Mouse (Mus musculus): ENCODE measurements around the gene B3gnt2. TPM values are rescaled to one million over a fixed set of nuclear protein-coding genes. Genes with fewer than 3 reads are reported as not detected.

The B3gnt2 gene
- polyA plus RNA-seq, 1 experiment from 2014 or later, result 8.4 TPM

DNA sequence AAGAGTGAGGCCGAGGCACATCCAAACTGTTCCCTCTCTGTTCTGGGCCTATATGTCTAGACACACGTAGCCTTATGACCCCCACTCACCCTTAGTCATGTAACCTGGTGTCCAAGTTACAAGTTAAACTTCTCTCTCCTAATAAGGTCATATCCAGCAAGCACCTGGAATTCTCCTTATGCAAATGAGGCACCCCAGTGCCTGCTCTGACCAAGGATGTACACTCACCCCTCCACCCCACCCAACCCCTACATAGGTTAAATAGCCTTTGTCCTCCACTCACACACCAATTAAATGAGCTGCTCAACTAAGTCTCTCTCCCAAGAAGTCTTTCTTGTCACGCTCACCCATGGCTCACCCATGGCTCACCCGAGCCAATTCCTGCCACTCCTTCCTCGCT, 69.0 kb downstream of the B3gnt2 start:
- Histone ChIP-seq H3K27me3 (replicated peaks; ENCODE audit: control insufficient read depth, insufficient read depth, low read length) (no peaks in the 10 kb centered on the region), H3K4me2 (ENCODE audit: low read length) (no peak overlapping the region), H3K4me1 (replicated peaks; ENCODE audit: control insufficient read depth, insufficient read depth, low read length) (no peaks in the 10 kb centered on the region), H3K36me3 (ENCODE audit: control insufficient read depth, insufficient read depth, low read length) (no peaks in the 10 kb centered on the region), H3K4me3 (ENCODE audit: low read depth, low read length) (no peak overlapping the region), H3K27ac (ENCODE audit: low read depth) (no peak overlapping the region), H3K9ac (ENCODE audit: low read length) (no peak overlapping the region), H3K9me3 (ENCODE audit: control insufficient read depth, low read length) (no peaks in the 10 kb centered on the region)
- no peak for DNase-seq (ENCODE audit: low spot score)
- ATAC-seq (replicated peaks; ENCODE audit: low FRiP score, low TSS enrichment, low read depth), result no peak
- 89% methylated on average over 5 of the region's 5 CpGs for WGBS

DNA sequence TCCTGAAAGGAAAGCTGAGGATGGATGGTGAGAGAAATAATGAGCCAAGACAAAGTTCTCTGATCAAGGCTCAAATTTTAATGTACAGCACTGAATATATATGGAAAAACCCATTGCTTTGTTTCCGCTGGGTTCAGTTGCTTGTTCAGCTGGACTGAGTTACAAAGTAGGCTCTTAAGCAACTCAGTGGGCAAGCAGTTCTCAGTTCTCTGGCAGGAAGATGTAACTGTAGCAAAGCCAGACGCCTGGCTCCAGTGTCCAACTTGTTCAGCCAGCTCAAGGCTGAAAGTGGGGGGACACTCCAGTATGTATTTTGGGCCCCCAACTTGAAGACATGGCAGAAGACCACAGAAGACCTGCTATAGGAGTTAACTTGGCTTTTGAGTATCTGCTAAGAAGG, 72.9 kb downstream of the B3gnt2 start:
- H3K4me1 ChIP-seq (replicated peaks; ENCODE audit: control insufficient read depth, insufficient read depth, low read length), result 0 out of 2 replicates have a peak, but pooled peaks cover 3% of the 10 kb centered on the region
- ATAC-seq (replicated peaks; ENCODE audit: low FRiP score, low TSS enrichment, low read depth), result no peak

DNA sequence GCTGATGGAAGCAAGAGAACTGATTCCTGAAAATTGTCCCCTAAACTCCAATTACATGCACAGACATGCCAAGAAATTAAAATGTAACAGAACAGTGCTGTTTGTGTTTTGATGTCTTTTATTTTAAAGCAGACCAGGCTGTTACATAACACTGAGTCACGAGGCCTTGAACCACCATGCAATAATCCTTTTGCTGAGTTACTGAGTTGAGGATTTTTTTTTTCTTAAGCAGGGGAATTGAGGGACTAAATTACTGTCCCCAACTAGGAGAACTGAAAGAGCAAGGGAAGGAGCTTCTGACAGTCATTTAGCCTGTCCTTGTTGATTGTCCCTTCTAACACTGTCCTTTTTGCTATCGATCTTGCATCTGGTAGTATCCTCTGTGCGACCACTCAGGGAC, 76.3 kb downstream of the B3gnt2 start:
- DNase-seq (ENCODE audit: low spot score) (no peak), ATAC-seq (replicated peaks; ENCODE audit: low FRiP score, low TSS enrichment, low read depth) (no peak)
- Histone ChIP-seq H3K4me1 (replicated peaks; ENCODE audit: control insufficient read depth, insufficient read depth, low read length) (0 out of 2 replicates have a peak, but pooled peaks cover 6% of the 10 kb centered on the region), H3K9ac (ENCODE audit: low read length) (no peak overlapping the region), H3K4me3 (ENCODE audit: low read depth, low read length) (no peak overlapping the region), H3K9me3 (ENCODE audit: control insufficient read depth, low read length) (no peaks in the 10 kb centered on the region), H3K27ac (ENCODE audit: low read depth) (no peak overlapping the region), H3K36me3 (ENCODE audit: control insufficient read depth, insufficient read depth, low read length) (no peaks in the 10 kb centered on the region), H3K27me3 (replicated peaks; ENCODE audit: control insufficient read depth, insufficient read depth, low read length) (no peaks in the 10 kb centered on the region), H3K4me2 (ENCODE audit: low read length) (no peak overlapping the region)
- 84% methylated on average over 3 of the region's 3 CpGs for WGBS

More for the DNA sequence above, 72.9 kb downstream of the B3gnt2 start:
- Histone ChIP-seq H3K27ac (ENCODE audit: low read depth) (no peak overlapping the region), H3K4me2 (ENCODE audit: low read length) (no peak overlapping the region), H3K9ac (ENCODE audit: low read length) (no peak overlapping the region), H3K27me3 (replicated peaks; ENCODE audit: control insufficient read depth, insufficient read depth, low read length) (no peaks in the 10 kb centered on the region), H3K9me3 (ENCODE audit: control insufficient read depth, low read length) (no peaks in the 10 kb centered on the region), H3K4me3 (ENCODE audit: low read depth, low read length) (no peak overlapping the region), H3K36me3 (ENCODE audit: control insufficient read depth, insufficient read depth, low read length) (no peaks in the 10 kb centered on the region)
- WGBS, result 90% methylated on average over 2 of the region's 2 CpGs
- no peak for DNase-seq (ENCODE audit: low spot score)

DNA sequence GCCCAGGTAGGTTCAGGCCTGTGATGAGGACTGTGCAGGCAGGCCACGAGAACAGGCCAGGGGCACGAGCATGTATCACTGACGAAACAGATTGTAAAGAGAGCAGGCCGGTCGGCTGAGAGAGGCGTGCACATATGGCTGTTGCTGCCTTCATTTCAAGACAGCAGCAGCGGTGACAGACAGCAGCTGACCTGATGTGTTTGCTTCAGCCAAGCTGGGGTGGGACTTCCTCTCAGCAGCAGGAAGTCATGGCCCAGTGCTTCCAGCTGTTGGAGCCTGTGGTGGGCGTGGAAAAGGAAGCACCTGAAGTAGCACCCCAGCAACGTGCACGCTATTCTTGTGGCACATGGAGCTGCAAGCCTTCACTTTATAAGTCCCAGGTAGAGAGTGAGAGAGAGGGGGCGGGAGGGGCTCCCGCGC, 78.0 kb downstream of the B3gnt2 start:
- no peaks in the 10 kb centered on the region for H3K27me3 ChIP-seq (replicated peaks; ENCODE audit: control insufficient read depth, insufficient read depth, low read length)
- ATAC-seq (replicated peaks; ENCODE audit: low FRiP score, low TSS enrichment, low read depth), result peak; percentile 80
- H3K9me3 ChIP-seq (ENCODE audit: control insufficient read depth, low read length), result no peaks in the 10 kb centered on the region
- H3K4me3 ChIP-seq (ENCODE audit: low read depth, low read length), result peak overlapping the region; percentile 6; the same call in 1 of the 2 replicates
- no peak overlapping the region for H3K9ac ChIP-seq (ENCODE audit: low read length)
- 55% methylated on average over 13 of the region's 13 CpGs for WGBS
- DNase-seq (ENCODE audit: low spot score), result no peak
- H3K4me1 ChIP-seq (replicated peaks; ENCODE audit: control insufficient read depth, insufficient read depth, low read length), result 0 out of 2 replicates have a peak, but pooled peaks cover 6% of the 10 kb centered on the region
- H3K27ac ChIP-seq (ENCODE audit: low read depth), result no peak overlapping the region
- peak overlapping the region; percentile 22; the same call in 1 of the 2 replicates for H3K4me2 ChIP-seq (ENCODE audit: low read length)
- no peaks in the 10 kb centered on the region for H3K36me3 ChIP-seq (ENCODE audit: control insufficient read depth, insufficient read depth, low read length)

DNA sequence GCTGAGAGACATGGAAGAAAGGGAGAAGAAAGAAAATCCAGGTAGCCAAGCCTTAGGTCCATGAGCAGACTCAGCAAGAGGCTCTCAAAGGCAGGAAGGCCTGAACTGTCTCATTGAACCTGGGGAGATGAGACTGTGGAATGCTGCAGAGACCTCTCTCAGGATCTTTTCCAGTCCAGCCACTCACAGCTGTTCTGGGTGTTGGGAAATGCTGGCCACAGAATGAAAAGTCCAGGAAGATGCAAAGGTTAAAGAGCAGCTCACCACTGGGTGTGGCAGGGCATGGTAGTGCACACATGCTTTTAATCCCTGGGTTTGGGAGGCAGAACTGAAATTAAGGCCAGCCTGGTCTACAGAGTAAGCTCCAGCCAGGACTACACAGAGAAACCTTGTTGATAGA, 79.6 kb downstream of the B3gnt2 start:
- ATAC-seq (replicated peaks; ENCODE audit: low FRiP score, low TSS enrichment, low read depth) (no peak), DNase-seq (ENCODE audit: low spot score) (no peak)
- Histone ChIP-seq H3K9ac (ENCODE audit: low read length) (no peak overlapping the region), H3K4me3 (ENCODE audit: low read depth, low read length) (no peak overlapping the region), H3K4me1 (replicated peaks; ENCODE audit: control insufficient read depth, insufficient read depth, low read length) (0 out of 2 replicates have a peak, but pooled peaks cover 6% of the 10 kb centered on the region), H3K36me3 (ENCODE audit: control insufficient read depth, insufficient read depth, low read length) (no peaks in the 10 kb centered on the region), H3K27ac (ENCODE audit: low read depth) (no peak overlapping the region), H3K4me2 (ENCODE audit: low read length) (no peak overlapping the region), H3K27me3 (replicated peaks; ENCODE audit: control insufficient read depth, insufficient read depth, low read length) (no peaks in the 10 kb centered on the region), H3K9me3 (ENCODE audit: control insufficient read depth, low read length) (no peaks in the 10 kb centered on the region)

DNA sequence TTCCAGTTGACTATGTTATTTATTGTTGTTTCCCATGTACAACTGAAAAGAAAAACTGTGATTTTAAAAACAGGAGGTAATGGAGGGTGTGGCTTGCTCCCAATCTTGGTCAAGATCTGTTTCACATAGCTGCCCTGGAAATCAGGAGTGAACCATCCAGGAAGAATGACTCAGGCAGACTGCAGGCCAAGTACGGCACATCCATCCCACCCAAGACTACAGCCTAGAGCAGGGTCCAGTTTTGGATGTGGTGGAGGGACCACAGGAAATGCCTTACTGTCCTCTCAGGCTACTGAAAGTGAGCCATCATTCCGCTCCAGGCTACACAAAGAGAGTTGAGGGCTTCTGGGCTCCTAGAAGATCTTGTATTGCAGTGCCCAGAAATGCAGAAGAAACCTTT, 80.0 kb downstream of the B3gnt2 start:
- ATAC-seq (replicated peaks; ENCODE audit: low FRiP score, low TSS enrichment, low read depth) (no peak), DNase-seq (ENCODE audit: low spot score) (no peak)
- no peaks in the 10 kb centered on the region for H3K36me3 ChIP-seq (ENCODE audit: control insufficient read depth, insufficient read depth, low read length)
- H3K4me3 ChIP-seq (ENCODE audit: low read depth, low read length), result no peak overlapping the region
- H3K4me2 ChIP-seq (ENCODE audit: low read length), result no peak overlapping the region
- H3K4me1 ChIP-seq (replicated peaks; ENCODE audit: control insufficient read depth, insufficient read depth, low read length), result 0 out of 2 replicates have a peak, but pooled peaks cover 6% of the 10 kb centered on the region
- H3K27ac ChIP-seq (ENCODE audit: low read depth), result no peak overlapping the region
- no peaks in the 10 kb centered on the region for H3K9me3 ChIP-seq (ENCODE audit: control insufficient read depth, low read length)
- WGBS, result 86% methylated on average over 2 of the region's 2 CpGs
- no peak overlapping the region for H3K9ac ChIP-seq (ENCODE audit: low read length)
- no peaks in the 10 kb centered on the region for H3K27me3 ChIP-seq (replicated peaks; ENCODE audit: control insufficient read depth, insufficient read depth, low read length)

DNA sequence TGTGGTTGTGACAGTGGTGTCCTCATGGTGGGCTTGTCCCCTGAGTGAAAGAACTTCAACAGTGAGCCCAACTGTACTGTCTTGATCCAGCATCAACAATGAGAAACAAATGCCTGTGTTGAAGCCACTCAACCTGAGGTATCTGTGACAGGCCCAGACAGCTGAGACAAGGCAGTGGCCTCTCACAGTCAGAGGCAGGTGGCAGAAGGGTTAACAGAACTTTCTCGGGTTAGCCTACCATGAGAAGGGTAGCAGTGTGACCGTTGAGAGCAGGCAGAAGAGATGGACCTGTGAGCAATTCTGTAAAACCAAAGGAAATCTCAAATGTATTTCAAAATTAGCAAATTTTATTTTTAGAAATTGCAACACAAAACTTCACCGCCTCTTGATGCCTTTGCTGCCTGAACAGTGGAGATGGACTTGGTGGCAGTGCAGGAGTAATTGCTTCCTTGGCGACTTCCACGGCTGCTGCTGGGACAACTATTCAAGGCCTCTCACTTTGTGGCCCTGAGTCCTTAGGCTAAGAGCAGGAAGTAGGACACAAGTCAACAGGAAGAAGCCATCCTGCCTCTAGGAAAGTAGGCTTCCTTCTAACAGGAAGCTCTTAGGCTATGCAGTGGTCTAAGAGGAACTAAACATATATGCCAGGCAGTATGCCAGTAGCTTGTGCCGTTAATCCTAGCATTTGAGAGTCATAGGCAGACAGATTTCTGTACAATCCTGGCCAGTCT, 80.8 kb downstream of the B3gnt2 start:
- Histone ChIP-seq H3K36me3 (ENCODE audit: control insufficient read depth, insufficient read depth, low read length) (no peaks in the 10 kb centered on the region), H3K4me2 (ENCODE audit: low read length) (no peak overlapping the region), H3K9ac (ENCODE audit: low read length) (no peak overlapping the region), H3K4me3 (ENCODE audit: low read depth, low read length) (no peak overlapping the region), H3K9me3 (ENCODE audit: control insufficient read depth, low read length) (no peaks in the 10 kb centered on the region), H3K4me1 (replicated peaks; ENCODE audit: control insufficient read depth, insufficient read depth, low read length) (0 out of 2 replicates have a peak, but pooled peaks cover 6% of the 10 kb centered on the region), H3K27ac (ENCODE audit: low read depth) (no peak overlapping the region), H3K27me3 (replicated peaks; ENCODE audit: control insufficient read depth, insufficient read depth, low read length) (no peaks in the 10 kb centered on the region)
- ATAC-seq (replicated peaks; ENCODE audit: low FRiP score, low TSS enrichment, low read depth), result no peak
- WGBS, result 69% methylated on average over 6 of the region's 6 CpGs
- DNase-seq (ENCODE audit: low spot score), result no peak

DNA sequence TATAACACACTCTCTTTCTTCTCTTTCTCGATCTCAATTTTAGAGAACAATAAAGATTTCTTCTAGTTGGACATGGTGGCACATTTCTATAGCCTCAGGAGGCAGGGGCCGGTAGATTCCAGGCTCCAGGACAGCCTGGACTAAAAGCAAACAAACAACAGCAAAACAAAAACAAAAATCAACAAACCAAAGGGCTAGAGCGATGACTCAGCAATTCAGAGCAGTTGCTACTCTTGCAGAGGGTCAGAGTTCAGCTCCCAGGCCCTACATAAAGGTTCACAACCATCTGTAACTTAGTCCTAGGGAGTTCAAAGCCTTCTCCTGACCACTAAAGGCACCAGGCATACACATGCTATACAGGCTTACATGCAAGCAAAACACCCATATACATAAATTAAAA, 82.2 kb downstream of the B3gnt2 start:
- 0 out of 2 replicates have a peak, but pooled peaks cover 6% of the 10 kb centered on the region for H3K4me1 ChIP-seq (replicated peaks; ENCODE audit: control insufficient read depth, insufficient read depth, low read length)
- no peak overlapping the region for H3K27ac ChIP-seq (ENCODE audit: low read depth)
- DNase-seq (ENCODE audit: low spot score) (no peak), ATAC-seq (replicated peaks; ENCODE audit: low FRiP score, low TSS enrichment, low read depth) (no peak)
- H3K4me3 ChIP-seq (ENCODE audit: low read depth, low read length), result no peak overlapping the region
- no peaks in the 10 kb centered on the region for H3K9me3 ChIP-seq (ENCODE audit: control insufficient read depth, low read length)
- no peaks in the 10 kb centered on the region for H3K36me3 ChIP-seq (ENCODE audit: control insufficient read depth, insufficient read depth, low read length)
- no peak overlapping the region for H3K4me2 ChIP-seq (ENCODE audit: low read length)
- H3K9ac ChIP-seq (ENCODE audit: low read length), result no peak overlapping the region
- no peaks in the 10 kb centered on the region for H3K27me3 ChIP-seq (replicated peaks; ENCODE audit: control insufficient read depth, insufficient read depth, low read length)
- WGBS, result 74% methylated on average over 3 of the region's 3 CpGs

DNA sequence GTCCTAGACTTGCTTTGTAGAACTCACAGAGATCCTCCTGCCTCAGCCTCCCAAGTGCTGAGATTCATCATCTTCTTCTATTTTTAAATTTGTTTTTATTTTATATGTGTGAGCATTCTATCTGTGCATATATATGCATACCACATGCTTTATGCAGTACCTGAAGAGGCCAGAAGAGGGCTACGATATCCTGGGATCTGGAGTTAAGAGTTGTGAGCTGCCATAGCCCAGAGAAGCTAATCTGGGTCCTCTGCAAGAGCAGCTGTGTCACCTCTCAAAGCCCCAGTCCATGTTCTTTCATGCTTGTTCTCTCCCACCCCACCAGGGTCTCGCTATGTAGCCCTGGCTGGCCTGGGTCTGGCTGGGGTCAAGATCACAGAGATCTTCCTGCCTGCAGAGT, 83.2 kb downstream of the B3gnt2 start:
- no peak for DNase-seq (ENCODE audit: low spot score)
- H3K27me3 ChIP-seq (replicated peaks; ENCODE audit: control insufficient read depth, insufficient read depth, low read length), result no peaks in the 10 kb centered on the region
- no peak overlapping the region for H3K4me3 ChIP-seq (ENCODE audit: low read depth, low read length)
- H3K36me3 ChIP-seq (ENCODE audit: control insufficient read depth, insufficient read depth, low read length), result no peaks in the 10 kb centered on the region
- WGBS, result 95% methylated on average over 2 of the region's 2 CpGs
- no peak overlapping the region for H3K9ac ChIP-seq (ENCODE audit: low read length)
- H3K4me2 ChIP-seq (ENCODE audit: low read length), result no peak overlapping the region
- H3K4me1 ChIP-seq (replicated peaks; ENCODE audit: control insufficient read depth, insufficient read depth, low read length), result no peaks in the 10 kb centered on the region
- ATAC-seq (replicated peaks; ENCODE audit: low FRiP score, low TSS enrichment, low read depth), result no peak
- no peaks in the 10 kb centered on the region for H3K9me3 ChIP-seq (ENCODE audit: control insufficient read depth, low read length)
- no peak overlapping the region for H3K27ac ChIP-seq (ENCODE audit: low read depth)
